Mouse (Mus musculus) heart, embryonic 14.5 days (tissue): ENCODE data around the gene Tfb2m. TPM values are rescaled to one million over a fixed set of nuclear protein-coding genes. Genes with fewer than 3 reads are reported as not detected.

Experiments used
- ATAC-seq: fragments of 200-750 bp; cut with Nextera tagmentation; 2 replicates; pipeline ENCODE4 v1.8.0; 2017; ENCODE audit warnings: low read depth, moderate TSS enrichment; ENCODE audit not compliant: insufficient number of reproducible peaks, insufficient read depth, low FRiP score
- H3K27ac ChIP-seq, 2 experiments: fragments of 200-500 bp in 1 of 2; fragments of 300-500 bp in 1 of 2; sonication (generic) in 1 of 2; replicated peaks in 1 of 2; 2 replicates each; pipeline ENCODE4 v1.5.1; 2012 to 2014; ENCODE audit warnings: low read depth in 2 of 2, low read length in 2 of 2, control low read depth in 1 of 2, mild to moderate bottlenecking in 1 of 2, mixed read lengths in 1 of 2; ENCODE audit not compliant: control insufficient read depth in 1 of 2, insufficient read depth in 1 of 2
- H3K27me3 ChIP-seq: fragments of 300-500 bp; sonication (generic); 2 replicates; pipeline ENCODE4 v1.6.1; 2014; ENCODE audit warnings: mild to moderate bottlenecking, low read length, control low read depth; ENCODE audit not compliant: control insufficient read depth, insufficient read depth
- H3K36me3 ChIP-seq: fragments of 300-500 bp; sonication (generic); 2 replicates; pipeline ENCODE4 v1.6.1; 2014; ENCODE audit warnings: mild to moderate bottlenecking, control low read depth, low read length, mixed read lengths; ENCODE audit not compliant: control insufficient read depth, insufficient read depth
- H3K4me1 ChIP-seq, 2 experiments: fragments of 200-500 bp in 1 of 2; fragments of 300-500 bp in 1 of 2; sonication (generic) in 1 of 2; 2 replicates each; pipeline ENCODE4 v1.6.1; 2012 to 2014; ENCODE audit warnings: low read length in 2 of 2, control low read depth in 1 of 2, mixed read lengths in 1 of 2; ENCODE audit not compliant: control insufficient read depth in 2 of 2, insufficient read depth in 2 of 2
- H3K4me2 ChIP-seq: fragments of 300-500 bp; sonication (generic); 2 replicates; pipeline ENCODE4 v1.6.1; 2014; ENCODE audit warnings: mild to moderate bottlenecking, low read length
- H3K4me3 ChIP-seq, 2 experiments: fragments of 200-500 bp in 1 of 2; fragments of 300-500 bp in 1 of 2; sonication (generic) in 1 of 2; 2 replicates each; pipeline ENCODE4 v1.5.1; 2012 to 2014; ENCODE audit warnings: low read length in 2 of 2, mild to moderate bottlenecking in 2 of 2, control low read depth in 1 of 2, low read depth in 1 of 2, moderate library complexity in 1 of 2; ENCODE audit not compliant: control insufficient read depth in 1 of 2, insufficient read depth in 1 of 2
- H3K9ac ChIP-seq: fragments of 300-500 bp; sonication (generic); 2 replicates; pipeline ENCODE4 v1.6.1; 2014; ENCODE audit warnings: mild to moderate bottlenecking, low read length
- H3K9me3 ChIP-seq: fragments of 300-500 bp; sonication (generic); 2 replicates; pipeline ENCODE4 v1.6.1; 2016; ENCODE audit warnings: low read length, control low read depth; ENCODE audit not compliant: control insufficient read depth
- WGBS: fragments of 180-500 bp; shearing (Covaris S2); extraction: QIAGEN DNeasy Blood & Tissue Kit; methylation state at CpG from one replicate; pipeline ENCODE4 v1.1.7; 2014; 5-methylcytosine and 5-hydroxymethylcytosine counted together
- polyA plus RNA-seq: library from polyadenylated mRNA; unstranded; fragments of >200 nt; fragmentation: Nextera tagmentation; extraction: Ambion mirVana; gene quantifications from 2 replicates; pipeline ENCODE4 v1.2.1, GENCODE M21; 2014

The Tfb2m gene
- polyA plus RNA-seq, 1 experiment from 2014 or later: 29.0 TPM

- H3K4me3 ChIP-seq: no peak overlapping the region
- H3K27ac ChIP-seq: no peak overlapping the region
- no peak overlapping the region for H3K9ac ChIP-seq
- no peaks in the 10 kb centered on the region for H3K36me3 ChIP-seq
- WGBS: 79% methylated on average over 5 of the region's 5 CpGs
- no peak for ATAC-seq
- H3K4me2 ChIP-seq: no peak overlapping the region
- H3K27me3 ChIP-seq: no peaks in the 10 kb centered on the region
- 0 out of 2 replicates have a peak, but pooled peaks cover 4% of the 10 kb centered on the region for H3K9me3 ChIP-seq
- peaks cover 2 to 4% of the 10 kb centered on the region in 2 experiments; a peak in 2 of 4 replicates for H3K4me1 ChIP-seq
Observed at GRCm38 (mm10) chr1:179492908-179493307, 53.2 kb downstream of the Tfb2m start.

- Histone ChIP-seq H3K4me3 (no peak overlapping the region), H3K9ac (no peak overlapping the region), H3K36me3 (no peaks in the 10 kb centered on the region), H3K27me3 (no peaks in the 10 kb centered on the region), H3K27ac (peak overlapping the region in 1 of 2 experiments; percentile 37; a peak in 1 of 4 replicates), H3K4me2 (no peak overlapping the region), H3K4me1 (peaks cover 9 to 10% of the 10 kb centered on the region in 2 experiments; a peak in 3 of 4 replicates), H3K9me3 (0 out of 2 replicates have a peak, but pooled peaks cover 4% of the 10 kb centered on the region)
- ATAC-seq: no peak
- WGBS: 92% methylated on average over 5 of the region's 5 CpGs
Observed at GRCm38 (mm10) chr1:179488520-179488919, 57.5 kb downstream of the Tfb2m start.

- H3K4me1 ChIP-seq: peaks cover 9 to 10% of the 10 kb centered on the region in 2 experiments; a peak in 3 of 4 replicates
- H3K4me3 ChIP-seq: no peak overlapping the region
- ATAC-seq: no peak
- 34% methylated on average over 5 of the region's 5 CpGs for WGBS
- H3K4me2 ChIP-seq: peak overlapping the region; percentile 41
- H3K27me3 ChIP-seq: no peaks in the 10 kb centered on the region
- peak overlapping the region in 1 of 2 experiments; percentile 37; a peak in 1 of 4 replicates for H3K27ac ChIP-seq
- no peak overlapping the region for H3K9ac ChIP-seq
- H3K36me3 ChIP-seq: no peaks in the 10 kb centered on the region
- H3K9me3 ChIP-seq: 0 out of 2 replicates have a peak, but pooled peaks cover 4% of the 10 kb centered on the region
Observed at GRCm38 (mm10) chr1:179487990-179488389, 58.1 kb downstream of the Tfb2m start.

GRCm38 (mm10) chr1:179487238-179487637 is 58.8 kb downstream of the Tfb2m start:
- H3K4me1 ChIP-seq: peaks cover 9 to 10% of the 10 kb centered on the region in 2 experiments; a peak in 3 of 4 replicates
- H3K9ac ChIP-seq: no peak overlapping the region
- ATAC-seq: no peak
- H3K27me3 ChIP-seq: no peaks in the 10 kb centered on the region
- WGBS: 60% methylated on average over 2 of the region's 2 CpGs
- H3K27ac ChIP-seq: peak overlapping the region; percentile 46 to 56
- H3K4me2 ChIP-seq: no peak overlapping the region
- H3K36me3 ChIP-seq: no peaks in the 10 kb centered on the region
- no peak overlapping the region for H3K4me3 ChIP-seq
- 0 out of 2 replicates have a peak, but pooled peaks cover 4% of the 10 kb centered on the region for H3K9me3 ChIP-seq

- ATAC-seq: no peak
- Histone ChIP-seq H3K4me2 (no peak overlapping the region), H3K9ac (no peak overlapping the region), H3K4me3 (no peak overlapping the region), H3K9me3 (0 out of 2 replicates have a peak, but pooled peaks cover 4% of the 10 kb centered on the region), H3K36me3 (no peaks in the 10 kb centered on the region), H3K4me1 (peaks cover 9 to 10% of the 10 kb centered on the region in 2 experiments; a peak in 3 of 4 replicates), H3K27me3 (no peaks in the 10 kb centered on the region), H3K27ac (peak overlapping the region; percentile 18 to 69)
- WGBS: 23% methylated on average over 3 of the region's 3 CpGs
Observed at GRCm38 (mm10) chr1:179485784-179486540, 60.1 kb downstream of the Tfb2m start.

- H3K4me2 ChIP-seq: no peak overlapping the region
- 84% methylated on average over 4 of the region's 4 CpGs for WGBS
Observed at GRCm38 (mm10) chr1:179480862-179481261, 65.2 kb downstream of the Tfb2m start.

More at GRCm38 (mm10) chr1:179480862-179481261, 65.2 kb downstream of the Tfb2m start:
- Histone ChIP-seq H3K4me3 (no peak overlapping the region), H3K9me3 (no peaks in the 10 kb centered on the region), H3K27ac (no peak overlapping the region), H3K36me3 (no peaks in the 10 kb centered on the region), H3K27me3 (no peaks in the 10 kb centered on the region), H3K9ac (no peak overlapping the region), H3K4me1 (peaks cover 2 to 4% of the 10 kb centered on the region in 2 experiments; a peak in 2 of 4 replicates)
- no peak for ATAC-seq
